Mouse (Mus musculus): Measurements from ENCODE around the gene Trim3. TPM values are rescaled to one million over a fixed set of nuclear protein-coding genes. Genes with fewer than 3 reads are reported as not detected.

Trim3 gene
- polyA plus RNA-seq, 1 experiment from 2014 or later, result 26.5 TPM

- Histone ChIP-seq H3K36me3 (peaks cover 24% of the 10 kb centered on the region; the same call in 1 of the 2 replicates), H3K9ac (no peak overlapping the region), H3K4me1 (replicated peaks) (peaks cover 14% of the 10 kb centered on the region), H3K9me3 (replicated peaks) (no peaks in the 10 kb centered on the region), H3K27me3 (no peaks in the 10 kb centered on the region), H3K4me3 (no peak overlapping the region), H3K4me2 (no peak overlapping the region), H3K27ac (no peak overlapping the region)
- WGBS, result 84% methylated on average over 8 of the region's 8 CpGs
- ATAC-seq (replicated peaks; ENCODE audit: insufficient number of reproducible peaks, insufficient read depth, low FRiP score, low read depth), result no peak
These were observed 77.0 kb downstream of the Trim3 start for GRCm38 (mm10) chr7:105556406-105556805.

GRCm38 (mm10) chr7:105555571-105555970 lies 77.8 kb downstream of the Trim3 start:
- Histone ChIP-seq H3K4me3 (peak overlapping the region; percentile 84), H3K9ac (no peak overlapping the region), H3K27ac (no peak overlapping the region), H3K4me1 (replicated peaks) (peaks cover 14% of the 10 kb centered on the region), H3K36me3 (peaks cover 24% of the 10 kb centered on the region; the same call in 1 of the 2 replicates), H3K4me2 (peak overlapping the region; percentile 86), H3K27me3 (no peaks in the 10 kb centered on the region), H3K9me3 (replicated peaks) (no peaks in the 10 kb centered on the region)
- no peak for ATAC-seq (replicated peaks; ENCODE audit: insufficient number of reproducible peaks, insufficient read depth, low FRiP score, low read depth)
- 83% methylated on average over 10 of the region's 10 CpGs for WGBS

Other genes starting within 250 kb of the Trim3 start
- gene Fam160a2, start 233.5 kb downstream of the Trim3 start, polyA plus RNA-seq (2015; fragmentation: Nextera tagmentation; extraction: Ambion mirVana), result 24.7 and 35.4 TPM in 2 replicates
- not detected in 2 replicates for gene Cnga4, start 229.0 kb downstream of the Trim3 start, polyA plus RNA-seq (2015; fragmentation: Nextera tagmentation; extraction: Ambion mirVana)
- gene Cckbr, start 207.8 kb downstream of the Trim3 start, polyA plus RNA-seq (2015; fragmentation: Nextera tagmentation; extraction: Ambion mirVana), result 0.05 TPM in 1 of 2 replicates, not detected in the other
- 89.3 and 91.4 TPM in 2 replicates for gene Cavin3, start 151.3 kb downstream of the Trim3 start, polyA plus RNA-seq (2015; fragmentation: Nextera tagmentation; extraction: Ambion mirVana)
- gene Smpd1, start 79.2 kb downstream of the Trim3 start, polyA plus RNA-seq (2015; fragmentation: Nextera tagmentation; extraction: Ambion mirVana), result 54.4 and 61.0 TPM in 2 replicates
- gene Apbb1, start 51.9 kb downstream of the Trim3 start, polyA plus RNA-seq (2015; fragmentation: Nextera tagmentation; extraction: Ambion mirVana), result 40.4 and 49.2 TPM in 2 replicates
- 0.24 and 2.3 TPM in 2 replicates for gene Hpx, start 33.4 kb downstream of the Trim3 start, polyA plus RNA-seq (2015; fragmentation: Nextera tagmentation; extraction: Ambion mirVana)
- 138 and 156 TPM in 2 replicates for gene Timm10b, start 6.5 kb upstream of the Trim3 start, polyA plus RNA-seq (2015; fragmentation: Nextera tagmentation; extraction: Ambion mirVana)
- 42.6 and 50.8 TPM in 2 replicates for gene Arfip2, start 6.8 kb upstream of the Trim3 start, polyA plus RNA-seq (2015; fragmentation: Nextera tagmentation; extraction: Ambion mirVana)
- gene Gm45799, start 7.0 kb upstream of the Trim3 start, polyA plus RNA-seq (2015; fragmentation: Nextera tagmentation; extraction: Ambion mirVana), result 24.0 and 39.7 TPM in 2 replicates
- 0.72 and 0.91 TPM in 2 replicates for gene Dnhd1, start 17.3 kb upstream of the Trim3 start, polyA plus RNA-seq (2015; fragmentation: Nextera tagmentation; extraction: Ambion mirVana)
- 354 and 399 TPM in 2 replicates for gene Ilk, start 103.0 kb upstream of the Trim3 start, polyA plus RNA-seq (2015; fragmentation: Nextera tagmentation; extraction: Ambion mirVana)
- 18.7 and 23.2 TPM in 2 replicates for gene Rrp8, start 103.8 kb upstream of the Trim3 start, polyA plus RNA-seq (2015; fragmentation: Nextera tagmentation; extraction: Ambion mirVana)
- gene Taf10, start 110.8 kb upstream of the Trim3 start, polyA plus RNA-seq (2015; fragmentation: Nextera tagmentation; extraction: Ambion mirVana), result 90.0 and 105 TPM in 2 replicates
- gene Tpp1, start 118.7 kb upstream of the Trim3 start, polyA plus RNA-seq (2015; fragmentation: Nextera tagmentation; extraction: Ambion mirVana), result 72.8 and 77.1 TPM in 2 replicates
- 3.4 and 5.9 TPM in 2 replicates for gene Dchs1, start 154.1 kb upstream of the Trim3 start, polyA plus RNA-seq (2015; fragmentation: Nextera tagmentation; extraction: Ambion mirVana)
- 180 and 222 TPM in 2 replicates for gene Mrpl17, start 177.5 kb upstream of the Trim3 start, polyA plus RNA-seq (2015; fragmentation: Nextera tagmentation; extraction: Ambion mirVana)

Data from heart, embryonic 15.5 days (tissue).